In the genomic region with DNA sequence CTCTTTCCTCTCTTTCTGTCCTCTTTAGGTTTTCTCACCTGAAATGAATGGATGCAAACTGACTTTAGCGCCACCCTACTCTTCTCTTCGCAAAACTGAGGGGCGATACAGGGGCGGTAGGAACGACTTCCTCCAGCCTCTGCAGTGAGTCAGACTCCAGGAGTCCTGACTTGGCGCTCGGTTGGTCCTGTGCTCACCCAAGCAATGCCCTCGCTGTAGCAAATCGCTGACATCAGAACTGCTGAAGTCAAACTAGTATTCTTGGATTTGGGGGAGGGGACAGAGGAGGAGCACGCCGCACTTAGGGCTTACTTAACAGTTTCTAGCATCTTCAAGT, we compare ENCODE assay signal across 8 mouse cellular contexts. TPM values are rescaled to one million over a fixed set of nuclear protein-coding genes. Genes with fewer than 3 reads are reported as not detected.
DNase-seq lines count a peak whose midpoint lies in the region; ATAC-seq lines count a peak whose summit lies in the region.

A gene (minus strand): TSS at position 228 of the 337 bp plus-strand sequence.

- peak in 1 of 2 experiments; percentile 67 for DNase-seq in frontal cortex, adult 2 months (ENCODE audit: extremely low spot score in 1 of 2, low spot score in 1 of 2)
- DNase-seq in frontal cortex, postnatal 10 days (ENCODE audit: low spot score in 2 of 2) = no peak
- no peak for DNase-seq in urinary bladder, adult 2 months (ENCODE audit: low spot score)
- DNase-seq in urinary bladder, adult 18-20 months (ENCODE audit: low spot score in 2 of 2) = no peak
- peak; percentile 34 for DNase-seq in hindbrain, embryonic 11.5 days (ENCODE audit: low spot score)
- no peak for DNase-seq in left cerebral cortex, postnatal 10 days (ENCODE audit: extremely low spot score in 1 of 2, low spot score in 2 of 2)
- no peak for DNase-seq in ovary, postnatal 14 days (ENCODE audit: low spot score)

- peak within 1 kb of the TSS; percentile 67 for H3K9ac ChIP-seq in hindbrain, embryonic 11.5 days (ENCODE audit: low read depth, low read length)
- peak within 1 kb of the TSS; percentile 63 for H3K9ac ChIP-seq in neural tube, embryonic 14.5 days (replicated peaks; ENCODE audit: low read depth, low read length)

- no peaks in the 10 kb centered on the region for H3K9me3 ChIP-seq in hindbrain, embryonic 11.5 days (ENCODE audit: control insufficient read depth, low read length)
- no peaks in the 10 kb centered on the region for H3K9me3 ChIP-seq in neural tube, embryonic 14.5 days (ENCODE audit: control insufficient read depth, low read length)

- H3K36me3 ChIP-seq in hindbrain, embryonic 11.5 days (ENCODE audit: control insufficient read depth, insufficient read depth, low read length) = no peaks in the 10 kb centered on the region
- H3K36me3 ChIP-seq in neural tube, embryonic 14.5 days (ENCODE audit: control insufficient read depth, insufficient read depth, low read length) = no peaks in the 10 kb centered on the region

- no peak for ATAC-seq in hindbrain, embryonic 11.5 days (ENCODE audit: low FRiP score)
- no peak for ATAC-seq in neural tube, embryonic 14.5 days (ENCODE audit: low read depth)

- H3K27ac ChIP-seq in hindbrain, embryonic 11.5 days (ENCODE audit: low read depth, low read length) = no peak within 1 kb of the TSS
- no peak within 1 kb of the TSS for H3K27ac ChIP-seq in neural tube, embryonic 14.5 days (ENCODE audit: low read depth, low read length)

- peaks cover 9% of the 10 kb centered on the region for H3K4me1 ChIP-seq in hindbrain, embryonic 11.5 days (replicated peaks; ENCODE audit: control insufficient read depth, insufficient read depth, low read length)
- peaks cover 3% of the 10 kb centered on the region; the same call in 1 of the 2 replicates for H3K4me1 ChIP-seq in neural tube, embryonic 14.5 days (ENCODE audit: control insufficient read depth, insufficient read depth, low read length)

- intact Hi-C loops in left cerebral cortex, postnatal 10 days (cut with DNase I) = no loop called here

- H3K4me3 ChIP-seq in hindbrain, embryonic 11.5 days (ENCODE audit: low read depth, low read length) = peak within 1 kb of the TSS; percentile 63
- H3K4me3 ChIP-seq in neural tube, embryonic 14.5 days (ENCODE audit: low read depth, low read length) = peak within 1 kb of the TSS; percentile 62

- H3K4me2 ChIP-seq in hindbrain, embryonic 11.5 days (replicated peaks; ENCODE audit: low read depth, low read length) = peak within 1 kb of the TSS; percentile 94
- H3K4me2 ChIP-seq in neural tube, embryonic 14.5 days (ENCODE audit: low read depth, low read length) = peak within 1 kb of the TSS; percentile 95

- WGBS in hindbrain, embryonic 11.5 days = 14% methylated on average over 11 of the region's 11 CpGs
- 18% methylated on average over 11 of the region's 11 CpGs for WGBS in neural tube, embryonic 14.5 days

- peaks cover 27% of the 10 kb centered on the region for H3K27me3 ChIP-seq in hindbrain, embryonic 11.5 days (ENCODE audit: control insufficient read depth, insufficient read depth, low read length)
- peaks cover 4% of the 10 kb centered on the region; the same call in 1 of the 2 replicates for H3K27me3 ChIP-seq in neural tube, embryonic 14.5 days (ENCODE audit: control insufficient read depth, insufficient read depth, low read length)

RNA-seq across cellular contexts. Expression of the gene that starts here (rescaled TPM):
- polyA plus RNA-seq in frontal cortex, adult 2 months (2012; rRNA removed) = 98.1 and 121 TPM in 2 replicates
- 9.1 and 11.7 TPM in 2 replicates for polyA plus RNA-seq in urinary bladder, adult 2 months (2012; rRNA removed)
- 13.7 and 14.8 TPM in 2 replicates for polyA plus RNA-seq in hindbrain, embryonic 11.5 days (2014; fragmentation: Nextera tagmentation; extraction: Ambion mirVana)
- 10 to 100 TPM; 28.2 to 29.4 TPM for total RNA-seq in left cerebral cortex, postnatal 10 days (2021)
- polyA plus RNA-seq in neural tube, embryonic 14.5 days (2014; fragmentation: Nextera tagmentation; extraction: Ambion mirVana) = 6.9 and 7.6 TPM in 2 replicates
